Mouse (Mus musculus) E14TG2a.4 (cell line): ENCODE data around the gene Yipf3.

Experiments used
- H3K27me3 ChIP-seq: 2 replicates; pipeline ENCODE4 v1.6.1; 2014; ENCODE audit warnings: low read length, control low read depth; ENCODE audit not compliant: insufficient read depth
- H3K36me3 ChIP-seq: 2 replicates; pipeline ENCODE4 v1.6.1; 2014; ENCODE audit warnings: low read length, control low read depth; ENCODE audit not compliant: insufficient read depth
- H3K4me1 ChIP-seq: replicated peaks from 2 replicates; pipeline ENCODE4 v1.6.1; 2014; ENCODE audit warnings: low read depth, low read length, control low read depth
- H3K4me3 ChIP-seq: replicated peaks from 2 replicates; pipeline ENCODE4 v1.5.1; 2014; ENCODE audit warnings: mild to moderate bottlenecking, low read length
- H3K9me3 ChIP-seq: 2 replicates; pipeline ENCODE4 v1.6.1; 2014; ENCODE audit warnings: low read length, control low read depth
- CTCF ChIP-seq: conservative IDR thresholded peaks from 2 replicates; pipeline ENCODE4 v1.5.1; 2014; ENCODE audit warnings: low read length
- NANOG ChIP-seq: IDR thresholded peaks from 2 replicates; pipeline ENCODE4 v1.6.1; 2014; ENCODE audit warnings: borderline replicate concordance, low read length, mixed read lengths
- POU5F1 ChIP-seq: IDR thresholded peaks from 2 replicates; pipeline ENCODE4 v1.6.1; 2014; ENCODE audit warnings: low read length, borderline replicate concordance

Gene Yipf3

GRCm38 (mm10) chr17:46237079-46237478, 10.8 kb upstream of the Yipf3 start:
- no peaks in the 10 kb centered on the region for H3K27me3 ChIP-seq
- TF ChIP-seq POU5F1 (no peak), NANOG (no peak), CTCF (no peak)
- peaks cover 13% of the 10 kb centered on the region for H3K4me1 ChIP-seq
- H3K4me3 ChIP-seq, result no peak overlapping the region
- no peaks in the 10 kb centered on the region for H3K9me3 ChIP-seq
- peaks cover 97% of the 10 kb centered on the region for H3K36me3 ChIP-seq

GRCm38 (mm10) chr17:46237480-46237879, 10.4 kb upstream of the Yipf3 start:
- Histone ChIP-seq H3K4me1 (peaks cover 17% of the 10 kb centered on the region), H3K27me3 (no peaks in the 10 kb centered on the region), H3K36me3 (peaks cover 97% of the 10 kb centered on the region), H3K4me3 (no peak overlapping the region), H3K9me3 (no peaks in the 10 kb centered on the region)
- TF ChIP-seq NANOG, result no peak
- no peak for TF ChIP-seq POU5F1
- TF ChIP-seq CTCF, result no peak

- TF ChIP-seq NANOG (no peak), POU5F1 (no peak), CTCF (no peak)
- peaks cover 97% of the 10 kb centered on the region for H3K36me3 ChIP-seq
- H3K4me3 ChIP-seq, result no peak overlapping the region
- peaks cover 38% of the 10 kb centered on the region for H3K4me1 ChIP-seq
- no peaks in the 10 kb centered on the region for H3K9me3 ChIP-seq
- H3K27me3 ChIP-seq, result no peaks in the 10 kb centered on the region
Measured at GRCm38 (mm10) chr17:46239516-46240114, 8.3 kb upstream of the Yipf3 start.

DNA sequence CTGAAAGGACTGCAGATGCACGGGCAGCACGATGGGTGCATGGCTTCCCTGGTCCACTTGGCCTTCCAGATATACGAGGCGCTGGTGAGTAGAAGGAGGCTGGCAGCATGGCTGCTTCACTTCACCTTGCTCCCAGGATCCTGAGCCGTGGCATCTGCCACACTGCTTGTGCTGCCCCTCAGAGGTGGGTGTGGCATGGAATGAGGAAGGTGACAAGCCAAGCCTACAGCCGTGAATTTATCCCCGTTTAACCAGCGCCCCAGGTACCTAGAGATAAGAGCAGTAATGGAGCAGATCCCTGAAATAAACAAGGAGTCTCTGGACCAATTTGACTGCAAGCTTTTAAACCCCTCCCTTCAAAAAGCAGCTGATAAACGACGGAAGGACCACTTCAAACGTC, 6.4 kb upstream of the Yipf3 start:
- TF ChIP-seq NANOG, result no peak
- TF ChIP-seq POU5F1, result no peak
- no peak for TF ChIP-seq CTCF
- Histone ChIP-seq H3K4me1 (peaks cover 57% of the 10 kb centered on the region), H3K36me3 (peaks cover 99% of the 10 kb centered on the region), H3K9me3 (no peaks in the 10 kb centered on the region), H3K4me3 (no peak overlapping the region), H3K27me3 (no peaks in the 10 kb centered on the region)

DNA sequence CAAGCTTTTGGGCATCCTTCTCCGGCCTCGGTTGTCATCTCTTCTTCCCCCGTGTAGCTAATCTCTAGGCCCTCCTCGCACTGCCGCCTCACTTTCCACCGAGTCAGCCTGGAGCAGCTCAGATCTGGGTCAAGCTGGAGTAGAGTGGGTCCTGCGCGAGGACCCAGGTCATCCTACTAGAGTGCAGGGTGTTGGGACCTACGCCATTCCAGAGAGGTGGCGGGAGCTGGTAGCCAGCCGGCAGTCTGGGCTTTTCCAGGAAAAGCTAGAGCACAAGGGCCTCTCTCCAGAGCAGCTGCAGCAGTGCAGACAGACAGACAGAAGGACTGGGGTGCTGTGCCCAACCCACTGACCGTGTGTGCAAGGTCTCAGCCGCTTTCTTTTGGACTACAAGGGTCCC, 5.6 kb upstream of the Yipf3 start:
- no peaks in the 10 kb centered on the region for H3K9me3 ChIP-seq
- H3K4me3 ChIP-seq, result no peak overlapping the region

GRCm38 (mm10) chr17:46242993-46243392, 4.9 kb upstream of the Yipf3 start:
- Histone ChIP-seq H3K4me3 (no peak overlapping the region), H3K9me3 (no peaks in the 10 kb centered on the region)

More for the DNA sequence above, 5.6 kb upstream of the Yipf3 start:
- peaks cover 97% of the 10 kb centered on the region for H3K36me3 ChIP-seq
- peaks cover 64% of the 10 kb centered on the region for H3K4me1 ChIP-seq
- H3K27me3 ChIP-seq, result no peaks in the 10 kb centered on the region
- TF ChIP-seq POU5F1 (no peak), NANOG (no peak), CTCF (no peak)

DNA sequence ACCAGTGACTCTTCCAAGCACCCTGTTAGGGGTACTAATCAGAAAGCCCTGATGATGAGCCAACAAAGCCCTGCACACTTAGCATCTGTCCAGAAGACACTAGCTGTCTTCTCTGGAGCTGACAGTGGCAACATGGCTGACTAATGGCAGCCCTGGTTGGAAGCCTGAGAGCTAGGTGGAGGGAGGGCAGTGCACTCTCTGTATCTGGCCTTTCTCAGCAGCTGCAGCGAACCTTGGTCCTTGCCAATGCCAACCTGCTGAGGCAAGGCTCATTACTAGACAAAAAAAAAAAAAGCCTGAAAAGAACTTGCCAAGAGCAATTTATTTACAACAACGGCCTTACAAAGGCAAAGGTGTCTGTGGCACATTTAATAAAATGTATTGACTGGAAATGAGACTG, 4.3 kb upstream of the Yipf3 start:
- Histone ChIP-seq H3K36me3 (peaks cover 84% of the 10 kb centered on the region), H3K4me3 (no peak overlapping the region), H3K4me1 (peaks cover 66% of the 10 kb centered on the region), H3K9me3 (no peaks in the 10 kb centered on the region), H3K27me3 (no peaks in the 10 kb centered on the region)
- no peak for TF ChIP-seq CTCF

More at GRCm38 (mm10) chr17:46242993-46243392, 4.9 kb upstream of the Yipf3 start:
- peaks cover 90% of the 10 kb centered on the region for H3K36me3 ChIP-seq
- H3K4me1 ChIP-seq, result peaks cover 64% of the 10 kb centered on the region
- no peak for TF ChIP-seq POU5F1
- TF ChIP-seq CTCF, result no peak
- TF ChIP-seq NANOG, result no peak
- no peaks in the 10 kb centered on the region for H3K27me3 ChIP-seq

DNA sequence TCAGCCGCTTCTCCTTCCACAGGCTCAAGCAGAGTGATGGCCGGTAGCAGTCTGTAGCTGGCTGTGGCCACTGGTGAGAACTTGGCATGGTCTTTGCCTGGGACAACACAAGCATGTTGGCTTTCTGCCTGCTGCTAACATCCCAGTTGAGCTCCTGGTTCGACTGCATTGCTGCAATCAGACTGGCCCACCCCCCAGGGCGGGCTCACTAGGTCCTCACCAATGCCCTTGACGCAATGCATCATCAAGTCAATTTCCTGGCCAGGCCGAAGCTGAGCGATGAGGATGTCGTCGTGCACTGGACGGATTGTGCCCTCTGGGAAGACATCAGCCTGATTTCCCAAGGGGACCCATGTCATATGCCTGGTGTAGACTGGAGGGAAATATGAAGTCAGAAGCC, 3.3 kb upstream of the Yipf3 start:
- Histone ChIP-seq H3K27me3 (no peaks in the 10 kb centered on the region), H3K9me3 (no peaks in the 10 kb centered on the region), H3K36me3 (peaks cover 84% of the 10 kb centered on the region), H3K4me3 (0 out of 2 replicates have a peak overlapping the region, but pooled peaks have one; percentile 13), H3K4me1 (peaks cover 76% of the 10 kb centered on the region)
- TF ChIP-seq POU5F1, result no peak
- TF ChIP-seq NANOG, result no peak
- TF ChIP-seq CTCF, result no peak

DNA sequence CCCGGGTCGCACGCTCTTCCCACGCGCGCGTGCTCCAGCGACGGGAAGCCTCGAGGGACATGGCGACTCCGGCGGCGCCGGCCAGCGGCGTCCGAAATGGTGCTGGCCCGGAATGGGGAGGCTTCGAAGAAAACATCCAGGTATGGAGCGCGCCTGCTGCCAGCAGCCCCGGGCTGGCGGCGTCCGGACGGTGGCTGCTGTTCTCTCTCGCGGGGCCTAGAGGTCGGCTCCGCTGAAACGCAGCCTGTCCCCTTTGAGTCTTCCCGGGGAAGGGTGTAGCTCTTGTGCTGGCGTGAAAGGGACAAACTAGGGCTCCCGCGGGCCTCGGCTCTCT, 276 bp downstream of the Yipf3 start:
- TF ChIP-seq NANOG (no peak), POU5F1 (no peak), CTCF (no peak)
- Histone ChIP-seq H3K36me3 (peaks cover 79% of the 10 kb centered on the region), H3K9me3 (no peaks in the 10 kb centered on the region), H3K27me3 (no peaks in the 10 kb centered on the region), H3K4me1 (peaks cover 84% of the 10 kb centered on the region), H3K4me3 (peak overlapping the region; percentile 99)
